Mouse (Mus musculus) cerebellum, adult 2 months (tissue): ENCODE measurements around the gene Fgfr2. TPM values are rescaled to one million over a fixed set of nuclear protein-coding genes. Genes with fewer than 3 reads are reported as not detected.

Source experiments
- DNase-seq, 2 experiments: peaks; one replicate each; pipeline ENCODE4 v3.0.0; 2021
- H3K27ac ChIP-seq: fragments of 200-500 bp; 2 replicates; pipeline ENCODE4 v1.5.1; 2012; ENCODE audit warnings: low read length, control low read depth, inconsistent platforms; ENCODE audit not compliant: insufficient read depth
- H3K27me3 ChIP-seq: fragments of 200-500 bp; 2 replicates; pipeline ENCODE4 v1.6.1; 2012; ENCODE audit warnings: inconsistent platforms, mild to moderate bottlenecking, low read length, moderate library complexity; ENCODE audit not compliant: control insufficient read depth, insufficient read depth
- H3K4me1 ChIP-seq: fragments of 200-500 bp; 2 replicates; pipeline ENCODE4 v1.6.1; 2011; ENCODE audit warnings: low read length; ENCODE audit not compliant: control insufficient read depth, insufficient read depth
- H3K4me3 ChIP-seq: fragments of 200-500 bp; replicated peaks from 2 replicates; pipeline ENCODE3; 2011; ENCODE audit warnings: mild to moderate bottlenecking, low read depth, low read length, control low read depth; ENCODE audit not compliant: insufficient read depth
- CTCF ChIP-seq: fragments of 200-500 bp; IDR thresholded peaks from 2 replicates; pipeline ENCODE4 v1.5.1; 2011; ENCODE audit warnings: low read depth, mild to moderate bottlenecking, control low read depth, low read length, moderate library complexity, borderline replicate concordance; ENCODE audit not compliant: insufficient read depth
- POLR2A ChIP-seq: fragments of 200-500 bp; IDR thresholded peaks from 2 replicates; pipeline ENCODE4 v1.6.1; 2011; ENCODE audit warnings: low read length, control low read depth, borderline replicate concordance; ENCODE audit not compliant: insufficient read depth
- WGBS: fragments of 180-500 bp; shearing (Covaris S2); methylation state at CpG from one replicate; pipeline ENCODE4 v1.1.7; 2018; 5-methylcytosine and 5-hydroxymethylcytosine counted together
- polyA plus RNA-seq: library from polyadenylated mRNA; depleted of rRNA; stranded (reverse); fragments of >200 nt; gene quantifications from 2 replicates; pipeline ENCODE4 v1.2.3, GENCODE M21; 2012

Gene Fgfr2
- polyA plus RNA-seq, 1 experiment: 95.3 TPM

DNA sequence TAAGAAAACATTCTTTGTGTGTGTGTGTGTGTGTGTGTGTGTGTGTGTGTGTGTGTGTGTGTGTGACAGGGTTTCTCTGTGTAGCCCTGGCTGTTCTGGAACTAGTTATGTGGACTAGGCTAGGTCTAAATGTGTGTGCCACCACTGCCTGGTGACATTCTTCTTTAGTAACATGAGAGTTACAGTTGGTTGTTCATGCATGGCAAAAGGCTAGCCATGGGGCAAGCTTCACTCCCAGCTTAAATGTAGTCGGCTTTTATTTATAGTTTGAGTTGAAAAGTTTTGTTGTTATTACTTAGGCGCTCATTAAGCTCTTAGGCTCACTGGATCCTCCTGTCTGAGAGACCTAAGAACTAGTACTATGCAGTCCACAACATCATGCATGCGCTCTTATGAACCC lies 158.8 kb downstream of the Fgfr2 start:
- H3K4me1 ChIP-seq: no peaks in the 10 kb centered on the region
- no peak for DNase-seq
- no peak overlapping the region for H3K27ac ChIP-seq
- no peaks in the 10 kb centered on the region for H3K27me3 ChIP-seq
- 85% methylated on average over 3 of the region's 3 CpGs for WGBS
- H3K4me3 ChIP-seq: no peak overlapping the region
- TF ChIP-seq POLR2A (no peak), CTCF (no peak)

DNA sequence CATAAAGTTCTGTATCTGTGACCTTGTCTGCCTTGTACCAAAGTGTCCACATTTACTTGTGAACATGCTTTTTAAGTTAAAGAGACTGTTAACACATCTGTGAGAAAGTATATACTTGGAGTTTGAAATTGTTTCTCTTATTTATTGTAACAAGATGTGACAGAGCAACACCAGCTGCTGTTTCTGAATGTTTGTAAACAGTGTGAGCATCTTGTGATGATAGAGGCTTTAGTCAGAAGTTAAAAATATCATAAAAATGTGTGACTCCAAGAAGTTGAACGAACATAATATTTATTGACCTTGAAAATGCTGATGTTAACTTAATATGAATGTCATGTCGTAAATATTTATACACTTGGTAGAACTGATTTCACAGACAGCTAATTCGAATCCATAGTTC lies 172.5 kb downstream of the Fgfr2 start:
- H3K27ac ChIP-seq: no peak overlapping the region
- WGBS: 85% methylated on average over 3 of the region's 3 CpGs
- TF ChIP-seq CTCF (no peak), POLR2A (no peak)
- peaks cover 3% of the 10 kb centered on the region; the same call in 1 of the 2 replicates for H3K4me1 ChIP-seq
- H3K4me3 ChIP-seq: no peak overlapping the region
- no peak for DNase-seq
- H3K27me3 ChIP-seq: no peaks in the 10 kb centered on the region

DNA sequence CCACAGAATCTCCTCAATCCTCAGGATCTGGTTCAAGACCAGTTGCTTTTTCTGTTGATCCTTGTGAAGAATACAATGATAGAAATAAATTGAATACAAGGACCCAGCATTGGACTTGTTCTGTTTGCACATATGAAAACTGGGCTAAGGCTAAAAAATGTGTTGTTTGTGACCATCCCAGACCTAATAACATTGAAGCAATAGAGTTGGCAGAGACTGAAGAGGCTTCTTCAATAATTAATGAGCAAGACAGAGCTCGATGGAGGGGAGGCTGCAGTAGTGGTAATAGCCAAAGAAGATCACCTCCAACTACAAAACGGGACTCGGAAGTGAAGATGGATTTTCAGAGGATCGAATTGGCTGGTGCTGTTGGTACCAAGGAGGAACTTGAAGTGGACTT lies 173.2 kb downstream of the Fgfr2 start:
- Histone ChIP-seq H3K27ac (no peak overlapping the region), H3K4me3 (no peak overlapping the region), H3K4me1 (peaks cover 3% of the 10 kb centered on the region; the same call in 1 of the 2 replicates), H3K27me3 (no peaks in the 10 kb centered on the region)
- TF ChIP-seq POLR2A: no peak
- TF ChIP-seq CTCF: no peak
- WGBS: 63% methylated on average over 4 of the region's 4 CpGs
- no peak for DNase-seq

DNA sequence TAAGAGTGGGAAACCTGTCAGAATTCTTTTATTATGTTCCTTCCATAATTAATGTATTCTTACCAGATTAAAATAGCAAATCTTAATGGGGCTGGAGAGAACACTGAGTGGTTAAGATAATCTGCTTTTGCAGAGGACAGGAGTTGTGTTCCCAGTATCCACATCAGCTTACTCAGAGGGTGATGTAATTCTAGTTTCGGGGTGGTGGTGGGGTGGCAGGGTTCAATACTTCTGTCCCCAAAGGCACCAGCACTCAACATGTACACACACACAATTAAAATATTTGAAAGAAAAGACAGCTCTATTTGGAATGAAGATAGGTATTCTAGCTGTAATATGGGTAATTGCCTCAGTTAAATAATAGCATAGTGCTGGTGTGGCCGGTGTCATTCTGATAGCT lies 182.6 kb downstream of the Fgfr2 start:
- TF ChIP-seq CTCF (no peak), POLR2A (no peak)
- Histone ChIP-seq H3K27ac (no peak overlapping the region), H3K4me3 (no peak overlapping the region), H3K27me3 (no peaks in the 10 kb centered on the region), H3K4me1 (peaks cover 8% of the 10 kb centered on the region; the same call in 1 of the 2 replicates)
- WGBS: 77% methylated on average over 2 of the region's 2 CpGs
- DNase-seq: no peak

DNA sequence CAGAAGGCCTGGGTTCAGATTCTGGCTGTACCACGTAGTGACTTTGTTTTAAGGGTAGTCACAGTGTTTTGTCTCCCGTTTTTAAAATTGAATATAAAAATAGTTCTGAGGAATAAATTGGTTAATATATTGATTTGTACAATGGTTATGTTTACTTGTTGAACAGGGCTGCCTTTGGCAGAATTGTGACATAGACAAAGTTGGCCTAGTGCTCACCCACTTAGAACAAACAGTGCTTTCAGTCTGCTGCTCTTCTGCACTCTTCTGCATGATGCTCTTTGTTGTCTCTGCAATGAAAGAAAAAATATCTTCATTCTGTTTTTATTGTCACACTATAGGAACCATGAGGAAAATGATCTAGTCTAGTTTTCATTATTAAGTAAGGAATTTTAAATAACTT lies 184.0 kb downstream of the Fgfr2 start:
- no peaks in the 10 kb centered on the region for H3K27me3 ChIP-seq
- TF ChIP-seq CTCF (no peak), POLR2A (no peak)
- 73% methylated on average over 2 of the region's 2 CpGs for WGBS
- peaks cover 8% of the 10 kb centered on the region; the same call in 1 of the 2 replicates for H3K4me1 ChIP-seq
- no peak for DNase-seq
- H3K4me3 ChIP-seq: no peak overlapping the region
- no peak overlapping the region for H3K27ac ChIP-seq

DNA sequence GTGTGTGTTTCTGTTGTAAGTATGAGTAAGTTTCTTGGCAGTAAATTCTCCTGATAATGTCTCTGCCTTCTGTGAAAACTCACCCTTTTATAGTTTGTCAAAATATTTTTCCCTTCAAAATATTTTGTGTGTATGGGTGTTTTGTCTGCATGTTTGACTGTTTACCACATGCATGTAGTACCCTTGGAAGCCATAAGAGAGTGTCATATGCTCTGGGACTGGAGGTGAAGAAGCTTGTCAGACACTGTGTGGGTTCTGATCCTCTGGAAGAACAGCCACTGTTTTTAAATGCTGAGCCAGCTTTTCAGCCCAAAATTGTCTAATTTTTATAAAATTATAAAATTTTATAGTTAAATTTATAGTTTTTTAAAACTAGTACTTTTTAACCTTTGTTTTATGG lies 188.4 kb downstream of the Fgfr2 start:
- TF ChIP-seq CTCF: no peak
- TF ChIP-seq POLR2A: no peak
- no peak for DNase-seq
- H3K4me3 ChIP-seq: no peak overlapping the region
- no peaks in the 10 kb centered on the region for H3K27me3 ChIP-seq
- H3K4me1 ChIP-seq: no peaks in the 10 kb centered on the region
- H3K27ac ChIP-seq: no peak overlapping the region

DNA sequence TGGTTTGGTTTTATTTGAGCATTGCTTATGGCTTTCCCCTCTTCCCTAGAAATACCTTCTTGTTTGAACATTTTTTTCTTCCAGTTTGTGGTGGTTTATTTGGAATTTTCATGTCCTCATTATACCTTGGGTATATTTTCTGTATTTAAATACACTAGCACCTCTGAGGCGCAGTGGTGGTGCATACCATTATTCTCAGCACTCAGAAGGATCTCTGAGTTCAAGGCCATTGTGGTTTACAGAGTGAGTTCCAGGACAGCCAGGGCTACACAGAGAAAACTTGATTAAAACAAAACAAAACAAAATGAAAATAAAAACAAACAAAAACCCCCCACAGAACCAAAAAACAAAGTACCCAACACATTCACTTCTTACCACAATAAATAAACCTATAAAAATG lies 189.8 kb downstream of the Fgfr2 start:
- WGBS: 72% methylated on average over 1 of the region's 1 CpGs
- DNase-seq: no peak
- Histone ChIP-seq H3K4me1 (no peaks in the 10 kb centered on the region), H3K27ac (no peak overlapping the region), H3K4me3 (no peak overlapping the region), H3K27me3 (no peaks in the 10 kb centered on the region)
- TF ChIP-seq CTCF (no peak), POLR2A (no peak)

DNA sequence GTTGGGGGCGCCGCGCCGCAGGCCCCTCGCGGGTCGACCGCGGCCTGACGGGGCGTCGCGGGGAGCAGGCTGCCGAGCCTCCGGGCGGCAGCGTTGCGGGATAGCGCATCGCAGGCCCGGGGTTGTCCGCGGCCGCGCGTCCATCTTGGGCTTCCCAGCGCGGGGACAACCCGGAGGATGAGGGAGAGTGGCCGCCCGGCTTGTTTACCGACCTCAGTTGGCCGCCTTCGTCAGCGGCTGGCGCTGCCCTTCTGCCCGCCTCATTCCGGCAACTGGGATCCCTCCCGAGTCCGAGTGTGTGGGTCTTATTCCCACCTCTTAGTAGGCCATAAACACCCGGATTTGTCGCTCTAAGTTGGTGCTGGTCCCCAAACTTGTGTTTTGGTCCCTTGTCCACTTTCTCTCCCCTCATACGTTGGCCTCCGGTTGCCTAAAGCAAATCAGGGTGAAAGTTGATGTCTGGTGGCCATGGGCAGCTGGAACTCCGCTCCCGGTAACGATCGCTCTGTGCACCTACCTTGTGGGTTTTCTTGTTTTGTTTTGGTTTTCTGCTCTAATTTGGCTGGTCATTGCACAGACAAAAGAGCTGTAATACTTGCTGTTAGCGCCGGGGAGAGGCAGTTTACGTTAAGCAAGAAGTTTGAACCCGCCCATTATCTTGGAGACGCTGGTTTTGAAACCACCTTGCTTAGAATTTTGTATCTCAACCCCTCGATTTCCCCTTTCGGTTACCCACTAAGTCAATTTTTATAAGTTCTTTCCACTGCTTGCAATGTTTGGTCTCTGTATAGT lies 191.4 kb downstream of the Fgfr2 start:
- Histone ChIP-seq H3K4me1 (no peaks in the 10 kb centered on the region), H3K4me3 (peak overlapping the region; percentile 91), H3K27ac (peak overlapping the region; percentile 81), H3K27me3 (no peaks in the 10 kb centered on the region)
- peak; percentile 61 to 68 for DNase-seq
- WGBS: under 1% methylated on average over 55 of the region's 55 CpGs
- 0 out of 2 replicates have a peak, but pooled peaks have one; percentile 19 for TF ChIP-seq POLR2A
- TF ChIP-seq CTCF: no peak
